Mouse (Mus musculus) megakaryocyte, adult 5-6 weeks (primary cell): Measurements from ENCODE around the gene Socs2. TPM values are rescaled to one million over a fixed set of nuclear protein-coding genes. Genes with fewer than 3 reads are reported as not detected.
A peak's percentile ranks its signal among the peaks of the same experiment; 100 is the strongest.

Experiments
- ATAC-seq: 2 replicates; pipeline ENCODE4 v1.8.0; 2016; ENCODE audit warnings: mild to moderate bottlenecking, inconsistent platforms; ENCODE audit not compliant: poor library complexity, severe bottlenecking
- total RNA-seq, 2 experiments: library from RNA; stranded (forward) in 1 of 2; stranded (reverse) in 1 of 2; fragments of 153-499, 151-499 nt in 1 of 2; fragments of 221-1000, 200-1000 nt in 1 of 2; gene quantifications; 2 replicates each; pipeline versions ENCODE4 v1.2.3 to v1.2.4; 2015 to 2017

The Socs2 gene
- total RNA-seq (2015) (0.74 and 0.84 TPM in 2 replicates), total RNA-seq (2017) (0.77 and 0.84 TPM in 2 replicates)

DNA sequence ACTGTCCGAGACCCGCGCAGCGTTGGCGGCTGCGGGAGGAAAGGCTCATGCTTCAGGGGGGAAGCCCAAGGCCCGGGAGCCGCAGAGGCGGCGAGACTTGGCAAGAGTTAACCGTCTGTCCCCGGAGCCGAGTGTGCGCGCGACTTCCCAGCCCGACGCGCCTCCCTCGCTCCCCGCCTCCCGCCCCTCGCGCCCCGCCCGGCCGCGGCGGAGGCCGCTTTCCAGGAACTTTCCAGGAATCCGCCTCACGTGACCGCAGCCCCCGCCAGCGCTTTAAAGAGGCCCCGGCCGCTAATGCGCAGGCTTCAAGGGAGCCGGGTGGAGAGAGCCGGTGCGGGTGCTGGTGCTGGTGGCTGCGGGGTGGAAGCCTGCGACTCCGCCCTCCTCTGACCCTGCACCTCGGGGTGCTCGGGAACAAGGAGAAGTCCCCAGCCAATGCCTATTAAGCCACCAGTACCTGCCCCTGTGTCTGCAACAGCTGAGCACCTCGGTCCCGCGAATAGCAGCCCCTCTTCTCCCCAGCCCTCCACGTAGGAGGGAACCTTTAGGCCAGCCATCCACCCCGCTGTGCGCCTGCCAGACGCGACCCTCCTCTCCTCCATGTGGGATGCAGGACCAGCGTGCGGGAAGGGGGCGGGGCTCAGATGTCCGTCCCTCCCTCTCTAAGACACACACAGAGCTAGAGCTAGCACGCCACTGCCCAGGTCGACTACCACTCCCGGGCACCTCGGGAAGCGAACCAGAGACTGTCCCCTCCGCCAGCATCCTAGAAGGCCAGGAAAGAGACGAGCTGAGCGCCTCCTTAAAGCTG, at the start of gene Socs2:
Gene Socs2, minus strand, starts transcription at position 496 of the 811 bp plus-strand sequence.
- ATAC-seq = peak; percentile 37

DNA sequence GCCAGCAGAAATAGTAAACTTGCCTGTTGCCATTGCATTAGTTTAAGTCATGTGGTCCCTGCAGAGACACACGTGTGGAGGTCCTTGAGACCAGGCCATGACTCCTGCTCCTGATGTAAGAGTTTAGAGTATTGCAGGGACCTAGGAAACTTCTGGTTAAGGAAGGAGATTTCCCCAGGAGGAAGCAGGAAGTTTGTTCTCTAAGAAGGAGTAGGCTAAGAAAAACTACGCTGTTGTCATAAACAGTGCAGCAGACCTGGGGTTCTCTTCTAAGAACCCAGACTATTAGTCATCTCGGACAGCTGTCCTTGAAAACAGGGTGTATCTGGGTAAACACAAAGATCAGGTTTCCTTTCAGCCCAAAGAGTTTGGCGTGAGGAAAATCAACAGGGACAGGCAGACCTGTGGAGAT, 48.5 kb upstream of the Socs2 start:
- ATAC-seq = no peak

DNA sequence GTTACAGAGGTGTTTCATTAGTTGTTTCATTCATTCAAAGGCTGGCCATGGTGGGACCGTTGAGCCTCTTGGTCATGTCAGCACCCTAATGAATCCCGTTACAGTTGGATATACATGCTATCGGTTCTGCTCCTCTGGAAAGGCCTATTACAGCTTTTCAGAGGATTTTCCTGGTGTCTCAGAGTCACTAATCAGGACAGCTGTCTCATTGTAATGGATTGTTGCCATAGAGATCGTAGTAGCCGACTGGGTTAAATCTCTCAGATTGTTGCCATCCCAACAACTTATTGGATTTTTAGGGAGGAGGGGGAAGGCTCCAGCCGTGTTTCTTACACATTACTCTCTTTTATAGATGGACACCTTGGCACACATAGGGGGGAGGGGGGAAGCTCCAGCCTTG, 47.5 kb upstream of the Socs2 start:
- ATAC-seq = no peak

DNA sequence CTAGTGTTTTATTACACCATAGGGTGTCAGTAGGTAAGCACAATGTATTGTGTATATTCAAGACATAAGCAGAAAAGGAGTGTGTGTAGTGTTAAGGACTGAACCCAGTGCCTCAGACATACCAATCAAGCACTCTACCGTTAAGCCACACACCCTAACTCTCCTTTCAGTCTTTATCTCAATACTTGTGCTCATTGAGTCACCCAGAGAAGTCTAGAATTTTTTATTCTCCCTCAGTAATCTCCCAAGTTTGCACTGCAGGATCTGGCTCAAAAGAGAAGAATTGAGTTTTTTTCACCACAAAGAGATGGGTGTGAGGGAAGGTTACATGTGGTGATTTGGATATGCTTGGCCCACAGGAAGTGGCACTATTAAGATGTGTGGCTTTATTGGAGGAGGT, 45.3 kb upstream of the Socs2 start:
- no peak for ATAC-seq

DNA sequence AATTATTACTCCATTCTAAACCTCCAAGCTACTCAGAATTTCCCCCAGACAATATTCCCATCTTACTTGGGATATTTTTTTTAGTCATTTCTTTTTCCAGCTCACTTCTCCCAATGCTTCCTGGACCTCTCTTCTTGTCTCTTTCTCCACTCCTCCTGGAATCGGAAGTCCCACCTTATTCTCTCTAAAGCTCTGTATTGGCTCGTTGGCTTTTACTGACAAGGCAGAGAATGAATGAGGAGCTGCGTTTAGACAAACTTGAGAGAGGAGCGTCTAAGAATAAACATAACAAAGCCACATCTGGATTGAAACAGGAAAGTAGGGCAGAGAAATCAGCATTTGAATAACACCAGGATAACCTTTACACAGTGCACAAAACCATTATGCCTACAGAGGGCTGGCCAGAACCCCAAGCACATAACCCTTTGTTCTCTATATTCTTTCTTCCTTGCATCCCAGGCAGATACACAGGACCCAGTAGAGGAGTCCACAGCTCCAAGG, 44.1 kb upstream of the Socs2 start:
- no peak for ATAC-seq

DNA sequence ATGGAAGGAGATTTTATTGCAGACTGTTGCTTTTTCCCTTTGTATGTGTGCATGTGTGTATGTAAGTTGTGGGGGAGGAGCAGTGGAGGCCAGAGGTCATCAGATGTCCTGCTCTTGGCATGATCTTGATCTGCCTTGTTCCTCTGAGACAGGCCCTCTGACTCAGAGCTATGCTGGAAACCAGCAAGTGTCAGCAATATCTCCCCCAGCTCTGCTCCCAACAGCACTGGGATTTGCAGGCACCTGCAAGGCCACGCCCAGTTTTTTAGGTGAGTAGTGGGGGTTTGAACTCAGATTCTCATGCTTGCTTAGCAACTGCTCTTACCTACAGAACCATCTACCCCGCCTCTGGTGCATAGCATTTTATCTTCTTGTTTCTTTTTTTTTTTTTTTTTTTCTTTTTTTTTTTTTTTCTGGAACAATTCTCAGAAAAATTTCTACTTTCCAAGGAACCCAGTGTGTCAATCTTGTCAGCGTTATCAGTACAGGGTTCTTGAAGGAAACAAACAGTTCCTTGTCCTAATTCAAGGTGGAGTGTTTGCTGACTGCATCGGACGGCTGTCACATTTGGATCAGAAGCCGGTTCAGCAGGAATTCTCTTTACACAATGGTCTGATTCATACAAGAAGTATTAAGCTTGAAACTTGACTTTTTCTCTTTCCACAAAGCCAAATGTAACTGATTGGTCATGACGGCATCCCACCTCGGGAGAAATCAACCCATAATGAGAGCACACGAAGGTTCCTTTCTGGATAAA, 41.2 kb upstream of the Socs2 start:
- no peak for ATAC-seq

DNA sequence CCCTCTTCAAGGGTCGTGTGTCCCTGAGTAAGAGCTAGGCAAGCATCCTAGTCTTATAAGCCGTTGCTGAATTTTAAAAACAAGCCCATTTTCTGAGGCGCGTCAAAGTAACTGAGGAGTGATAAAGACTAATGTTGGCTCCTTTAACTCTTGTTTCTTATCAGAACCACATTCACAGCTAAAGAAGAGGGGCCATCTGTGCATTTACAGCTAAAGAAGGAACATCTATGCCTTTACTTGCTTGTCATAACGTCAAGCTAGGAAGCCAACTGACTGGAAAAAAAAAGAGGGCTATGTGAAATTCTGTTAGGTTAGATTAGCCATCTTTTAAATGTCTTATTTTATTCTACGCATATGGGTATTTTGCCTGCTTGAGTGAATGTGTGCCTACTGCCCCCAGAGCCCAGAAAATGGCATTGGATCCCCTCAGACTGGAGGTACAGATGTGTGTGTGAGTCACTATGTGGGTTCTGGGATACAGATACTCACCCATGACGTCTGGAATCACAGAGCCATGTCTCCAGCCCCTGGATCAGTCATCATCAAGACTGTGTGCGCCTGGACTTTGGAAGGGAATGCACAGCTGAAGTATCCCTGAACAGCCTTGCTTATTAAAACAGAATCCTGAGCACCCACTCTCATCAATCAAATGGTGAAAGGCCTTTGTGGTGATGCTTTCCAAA, 40.5 kb upstream of the Socs2 start:
- ATAC-seq = no peak

DNA sequence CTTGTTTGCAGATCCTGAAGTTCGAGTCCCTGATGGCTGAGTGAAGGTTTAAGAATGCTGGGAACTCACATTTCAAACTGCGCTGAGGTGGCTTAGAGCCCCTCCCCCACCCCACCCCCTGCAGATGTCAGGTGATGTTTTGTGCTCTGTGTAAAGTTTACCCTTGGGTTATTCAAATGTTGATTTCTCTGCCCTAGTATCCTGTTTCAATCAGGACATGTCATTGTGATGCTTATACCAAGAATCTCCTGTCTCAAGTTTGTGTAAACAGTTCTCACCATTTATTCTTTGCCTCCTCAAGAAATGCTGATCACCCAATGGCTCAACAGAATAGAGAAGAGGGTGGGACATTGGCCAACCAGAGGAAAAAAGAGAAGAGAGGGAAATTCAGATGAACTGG, 39.1 kb upstream of the Socs2 start:
- no peak for ATAC-seq

DNA sequence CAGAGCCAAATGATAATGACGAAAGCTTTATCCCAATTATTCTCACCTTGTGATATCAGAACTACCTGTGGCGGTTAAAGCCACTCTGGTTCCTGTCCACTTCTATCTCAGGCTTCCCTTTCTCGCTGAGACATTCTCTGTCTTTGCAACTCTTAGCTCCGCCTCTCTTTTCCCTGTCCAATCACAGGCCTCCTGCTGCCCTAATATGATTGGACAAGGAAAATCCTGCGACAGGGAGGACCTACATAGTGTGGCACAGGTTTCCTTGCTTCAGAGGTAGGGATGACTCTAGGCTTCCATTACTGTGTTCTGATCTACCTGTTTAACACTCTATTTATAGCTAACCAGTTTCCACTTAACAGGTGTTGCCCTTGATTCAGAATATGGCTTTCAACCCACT, 36.3 kb upstream of the Socs2 start:
- ATAC-seq = no peak

DNA sequence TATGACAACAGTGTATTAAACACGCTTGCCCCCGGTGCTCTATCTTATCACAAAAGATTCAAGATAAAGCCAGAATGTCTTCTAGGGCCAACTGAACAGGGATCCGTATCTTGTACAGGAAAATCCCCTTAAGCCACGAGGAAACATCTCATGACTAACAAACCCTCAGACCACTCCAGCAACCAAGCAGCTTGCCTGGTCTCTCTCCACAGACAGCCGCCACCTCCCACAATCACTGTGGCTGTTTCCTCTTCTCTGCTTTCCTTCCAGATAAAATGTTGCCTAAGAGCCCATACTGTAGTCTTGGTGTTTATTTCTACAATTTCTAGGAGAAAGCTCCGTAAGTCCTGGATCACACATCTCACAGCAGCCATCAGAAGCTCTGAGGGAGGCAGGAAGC, 32.1 kb upstream of the Socs2 start:
- ATAC-seq = no peak

DNA sequence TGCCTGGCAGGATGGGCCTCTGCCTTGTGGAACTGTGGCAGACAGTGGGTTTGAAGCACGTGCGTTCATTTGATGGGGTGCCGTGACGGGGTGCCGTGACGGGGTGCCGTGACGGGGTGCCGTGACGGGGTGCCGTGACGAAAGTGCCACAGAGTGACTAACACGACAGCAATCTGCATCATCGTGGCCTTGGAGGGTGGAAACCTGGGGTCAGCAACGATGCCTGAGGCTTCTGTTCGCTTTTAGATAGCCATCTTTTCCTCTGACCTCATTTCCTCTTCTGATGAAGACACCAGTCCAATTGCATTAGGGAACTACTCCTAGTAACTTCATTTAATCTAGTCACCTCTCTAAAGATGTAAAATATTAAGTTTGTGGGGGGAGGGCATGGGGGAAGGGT, 31.0 kb upstream of the Socs2 start:
- peak; percentile 98 for ATAC-seq

DNA sequence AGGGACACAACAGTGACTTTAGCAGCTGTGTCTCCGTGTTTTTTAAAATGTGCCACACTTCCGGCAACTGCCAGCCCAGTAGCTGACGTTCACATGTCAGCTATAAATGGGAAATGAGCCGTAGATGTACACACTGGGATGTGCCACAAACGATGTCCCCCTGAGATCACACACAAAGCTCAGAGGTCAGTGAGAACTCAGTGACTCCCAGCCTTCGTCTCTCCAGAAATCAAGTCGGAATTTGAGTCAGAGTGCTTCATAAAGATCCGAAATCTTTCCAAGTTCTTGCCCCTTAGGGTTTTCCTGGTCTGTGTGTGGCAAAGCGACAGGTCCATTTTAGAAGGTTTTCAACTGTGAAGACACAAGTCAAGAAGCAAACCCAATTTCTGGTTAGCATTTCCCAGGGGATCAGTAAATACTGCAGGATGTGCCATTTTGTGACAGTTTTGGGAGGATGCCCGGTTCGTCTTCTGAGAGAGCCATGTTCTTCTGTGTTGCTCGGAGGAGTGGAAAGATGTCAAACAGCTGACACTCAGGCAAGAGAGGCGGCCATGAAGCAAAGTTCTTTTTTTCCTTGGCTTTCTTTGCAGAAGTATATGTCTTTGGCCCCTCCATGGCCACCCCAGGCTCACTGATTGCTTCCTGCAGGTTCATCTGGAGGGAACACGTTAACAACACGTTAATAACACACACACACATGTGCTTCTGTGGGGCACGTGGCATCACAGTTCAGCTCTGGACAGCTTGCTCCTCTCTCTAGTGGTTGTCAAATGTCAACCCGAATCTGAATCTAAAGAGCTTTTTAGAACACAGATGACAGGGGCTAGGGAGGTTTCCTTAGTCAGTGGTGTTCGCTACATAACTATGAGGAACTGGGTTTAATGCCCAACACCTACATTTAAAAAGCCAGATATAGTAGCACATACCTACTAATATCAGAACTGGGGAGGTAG, 28.4 kb upstream of the Socs2 start:
- ATAC-seq = no peak

DNA sequence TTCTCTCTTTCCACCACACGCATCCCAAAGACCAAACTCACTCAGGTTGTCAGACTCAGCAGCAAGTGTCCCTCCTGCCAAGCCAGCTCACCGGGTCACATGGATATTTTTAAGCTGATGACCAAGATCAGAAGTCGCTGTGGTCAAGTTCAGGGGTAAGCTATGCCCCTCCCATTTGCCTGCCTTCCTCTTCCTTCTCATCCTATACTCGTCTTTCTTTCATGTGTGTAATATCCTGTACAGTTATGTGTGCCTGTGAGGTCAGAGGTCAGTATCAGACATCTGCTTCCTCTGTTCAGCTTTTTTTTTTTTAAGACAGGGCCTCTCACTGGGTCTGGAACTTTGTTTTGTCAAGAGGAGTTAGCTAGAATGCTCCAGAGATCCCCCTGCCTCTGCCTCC, 25.4 kb upstream of the Socs2 start:
- ATAC-seq = peak; percentile 21; the same call in 1 of the 2 replicates

DNA sequence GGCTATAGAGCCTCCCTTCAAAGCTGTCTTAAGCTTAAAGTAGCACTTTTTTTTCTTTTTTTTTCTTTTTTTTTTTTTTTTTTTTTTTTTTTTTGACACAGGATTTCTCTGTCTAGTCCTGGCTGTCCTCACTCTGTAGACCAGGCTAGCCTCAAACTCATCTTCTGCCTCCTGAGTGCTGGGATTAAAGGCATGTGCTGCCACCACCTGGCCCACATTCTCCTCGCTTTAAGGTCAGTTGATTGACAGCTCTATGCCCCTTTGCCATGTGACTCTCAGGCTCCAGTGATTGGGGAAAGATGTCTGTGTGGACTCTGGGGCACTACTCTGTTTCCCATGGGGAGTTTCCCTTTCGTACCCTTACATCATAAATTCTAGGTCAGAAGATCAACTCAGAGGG, 23.6 kb upstream of the Socs2 start:
- no peak for ATAC-seq

DNA sequence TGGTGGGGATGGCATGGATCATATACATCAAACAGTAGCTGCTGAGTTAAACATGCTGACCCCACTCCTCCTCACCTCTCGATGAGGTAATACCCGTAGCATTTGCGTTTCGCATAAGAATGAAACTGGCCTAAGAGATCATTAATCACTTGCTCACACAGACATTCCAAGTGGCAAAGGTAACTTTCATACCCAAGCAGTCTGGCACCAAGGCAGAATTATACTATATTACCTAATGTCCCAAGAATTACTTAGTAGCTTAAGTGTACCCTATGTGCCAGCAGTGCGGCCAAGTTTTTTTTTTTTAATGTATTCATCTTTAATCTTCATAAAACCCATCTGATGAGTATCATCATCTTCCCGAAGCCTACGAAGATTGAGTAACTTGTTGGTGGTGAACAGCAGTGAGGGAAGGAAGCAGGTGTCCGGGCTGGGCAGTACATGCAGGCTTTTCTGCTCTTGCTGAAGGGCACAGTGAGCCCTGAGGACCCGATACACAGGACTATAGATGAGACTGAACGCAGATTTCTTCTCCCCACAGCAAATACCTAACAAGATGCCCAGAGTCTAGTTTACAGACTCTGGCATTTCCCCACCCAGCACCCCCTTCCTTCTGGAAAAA, 22.8 kb upstream of the Socs2 start:
- ATAC-seq = no peak

DNA sequence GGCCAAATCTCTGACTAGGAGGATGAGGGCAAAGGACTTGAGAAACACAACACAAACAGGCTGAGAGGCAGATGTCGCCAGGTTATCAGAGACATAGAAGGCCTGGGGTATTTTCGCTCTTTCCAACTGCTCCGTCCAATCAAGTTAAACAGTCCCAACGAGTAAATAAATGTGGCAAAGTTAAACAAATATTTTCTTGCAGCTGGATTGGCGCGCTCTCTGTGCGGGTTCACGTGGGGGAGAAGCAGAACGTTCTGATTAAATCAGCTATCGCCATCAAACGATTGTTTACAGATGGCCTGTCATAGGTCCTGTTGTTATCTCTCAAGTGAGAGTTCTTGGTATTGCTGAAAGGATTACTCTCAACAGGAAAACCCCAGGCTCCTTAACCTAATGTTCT, 22.0 kb upstream of the Socs2 start:
- no peak for ATAC-seq

DNA sequence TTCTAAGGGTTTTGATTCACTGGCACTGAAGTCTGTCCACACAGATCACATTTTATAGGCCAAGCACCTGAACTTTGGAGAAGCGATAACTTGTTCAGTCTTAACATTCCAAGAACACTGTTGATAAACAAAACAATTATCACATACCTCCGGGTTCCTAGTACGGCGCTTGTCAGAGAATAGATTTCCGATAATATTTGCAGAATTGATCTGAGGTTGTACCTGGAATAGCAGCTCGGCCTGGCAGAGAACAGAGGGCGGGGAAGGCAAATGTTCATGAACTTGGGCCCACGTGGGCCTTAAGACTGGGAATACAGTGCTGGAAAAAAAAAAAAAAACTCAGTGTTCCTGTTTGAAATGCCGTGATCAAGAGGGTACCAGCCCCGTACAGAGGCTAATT, 13.3 kb upstream of the Socs2 start:
- ATAC-seq = no peak

DNA sequence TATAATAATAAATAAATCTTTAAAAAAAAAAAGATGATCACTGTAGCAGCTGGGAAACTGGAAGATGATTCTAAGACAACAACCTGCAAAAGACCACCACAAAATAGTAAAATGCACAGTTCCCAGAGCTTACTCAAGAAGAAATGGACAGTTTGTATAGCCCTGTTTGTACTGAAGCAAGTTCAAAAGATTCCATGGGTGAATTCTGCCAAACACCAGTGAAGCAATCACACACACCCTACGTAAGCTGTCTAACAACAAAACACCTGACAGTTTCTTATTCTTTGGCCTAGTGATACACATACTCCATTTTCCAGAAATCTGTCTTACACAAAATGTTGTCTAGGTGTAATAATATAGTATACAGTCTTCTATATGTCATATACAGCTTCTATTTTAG, 12.1 kb upstream of the Socs2 start:
- ATAC-seq = no peak

DNA sequence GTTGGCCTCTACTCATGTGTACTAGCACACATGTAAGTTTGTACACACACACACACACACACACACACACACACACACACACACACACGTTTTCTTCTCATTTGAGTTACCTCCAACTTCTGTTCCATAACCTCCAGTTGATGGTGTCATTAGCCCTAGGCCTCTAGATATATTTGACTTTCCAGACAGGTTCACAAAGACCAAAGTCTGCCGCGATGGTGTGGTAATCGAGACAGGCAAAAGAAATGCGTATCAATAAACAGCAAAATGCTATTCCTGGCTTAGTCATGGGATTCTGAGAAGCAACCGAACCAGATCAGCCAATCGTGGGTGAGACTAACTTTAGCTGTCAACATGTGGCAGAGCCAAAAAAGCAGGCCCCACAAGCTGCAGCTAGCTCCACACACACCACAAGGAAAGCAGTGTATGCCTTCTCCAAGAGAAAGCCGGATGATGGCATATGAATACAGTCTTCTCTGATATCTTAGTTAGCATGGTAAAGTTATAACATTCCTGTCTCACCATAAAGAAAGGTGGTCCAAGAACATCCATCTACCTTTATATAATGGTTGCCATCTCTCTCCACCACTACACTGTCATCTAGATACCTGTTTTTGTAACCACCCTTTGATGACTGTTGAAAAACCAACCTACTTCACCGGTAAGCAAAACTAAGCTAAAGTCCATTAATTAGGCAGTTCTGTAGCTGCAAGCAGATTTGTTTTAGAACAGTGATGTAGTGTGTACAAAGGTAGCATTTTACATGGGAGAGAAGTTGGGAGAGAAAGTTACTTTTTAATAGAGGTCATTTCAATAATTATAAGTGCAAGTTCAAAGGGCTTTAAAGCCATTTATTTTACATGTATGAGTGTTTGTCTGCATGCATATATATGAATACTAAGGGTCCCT, 9.5 kb upstream of the Socs2 start:
- no peak for ATAC-seq
